Mouse (Mus musculus): Measurements from ENCODE around the gene Kcnj10.

Kcnj10 gene

DNA sequence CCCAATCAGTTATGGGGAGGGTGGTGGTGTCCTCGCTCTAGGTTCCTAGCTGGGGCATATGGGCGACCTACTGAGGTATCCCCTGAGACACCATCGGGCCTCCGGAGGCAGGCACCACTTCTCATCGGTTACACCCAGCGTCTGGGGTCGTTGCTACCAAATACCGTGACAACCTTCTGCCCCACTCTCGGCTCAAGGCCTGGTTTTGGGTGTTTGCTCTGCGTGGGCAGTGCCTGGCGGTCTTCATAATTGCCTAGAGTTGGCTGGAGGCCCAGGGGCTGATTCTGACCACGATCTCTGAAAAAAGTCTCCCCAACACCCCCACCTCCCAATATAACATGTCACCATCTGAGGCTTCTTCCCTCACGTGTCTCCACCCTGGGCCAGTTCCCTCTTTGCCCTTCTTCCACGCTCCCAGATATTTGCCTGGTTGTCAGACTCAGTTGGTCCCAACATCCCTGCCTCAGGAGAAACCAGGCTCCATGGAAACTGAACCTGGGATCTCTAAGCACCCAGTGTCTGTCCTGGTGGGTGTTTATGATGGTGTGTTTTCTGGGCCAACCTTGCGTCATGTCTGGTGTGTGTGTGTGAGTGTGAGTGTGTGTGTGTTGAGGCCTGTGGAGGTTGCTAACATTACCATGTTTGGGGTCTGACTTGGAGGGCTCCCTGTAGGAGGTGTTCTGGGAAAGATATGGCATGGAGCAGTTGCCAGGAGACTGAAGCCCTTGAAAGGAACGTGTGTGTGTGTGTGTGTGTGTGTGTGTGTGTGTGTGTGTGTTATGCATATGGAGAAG lies 28.0 kb upstream of the Kcnj10 start:
- DNase-seq: no peak

DNA sequence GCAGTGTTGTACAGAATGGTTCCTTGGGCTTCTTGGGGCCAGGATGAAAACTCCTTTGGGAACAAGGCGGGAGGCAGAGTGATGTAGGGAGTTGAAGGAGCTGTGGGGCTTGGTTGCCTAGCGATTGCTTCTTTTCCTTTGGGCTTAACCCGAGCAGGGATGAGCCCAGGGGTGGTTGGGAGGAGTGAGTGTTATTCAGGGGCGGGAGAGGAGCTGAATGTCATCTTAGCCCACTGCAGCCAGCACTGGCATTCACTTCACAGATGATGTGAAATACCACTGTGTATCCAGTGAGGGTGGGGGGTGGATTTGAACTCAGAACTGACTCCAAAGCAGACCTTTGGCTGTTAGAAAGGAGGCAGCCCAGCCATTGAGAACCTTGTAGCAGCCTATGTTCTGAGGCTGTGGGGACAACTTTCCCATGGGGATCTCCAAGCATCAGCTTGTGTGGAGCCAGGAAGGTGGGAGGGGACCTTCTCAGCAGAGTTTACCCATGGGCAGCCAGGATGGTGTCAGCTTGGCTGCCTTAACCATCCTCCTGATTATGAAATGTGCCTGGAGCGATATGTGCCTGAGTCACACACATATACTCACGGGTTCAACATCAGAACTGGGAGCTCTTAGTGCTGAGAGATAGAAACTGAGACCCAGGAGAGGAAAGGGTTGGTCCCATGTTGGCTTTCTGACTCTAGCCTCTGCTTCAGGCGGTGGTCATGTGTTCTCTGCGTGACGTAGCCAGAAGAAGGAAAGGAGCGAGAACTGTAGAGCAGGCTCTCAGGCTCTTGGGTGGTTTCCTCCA lies 27.2 kb upstream of the Kcnj10 start:
- DNase-seq: no peak

DNA sequence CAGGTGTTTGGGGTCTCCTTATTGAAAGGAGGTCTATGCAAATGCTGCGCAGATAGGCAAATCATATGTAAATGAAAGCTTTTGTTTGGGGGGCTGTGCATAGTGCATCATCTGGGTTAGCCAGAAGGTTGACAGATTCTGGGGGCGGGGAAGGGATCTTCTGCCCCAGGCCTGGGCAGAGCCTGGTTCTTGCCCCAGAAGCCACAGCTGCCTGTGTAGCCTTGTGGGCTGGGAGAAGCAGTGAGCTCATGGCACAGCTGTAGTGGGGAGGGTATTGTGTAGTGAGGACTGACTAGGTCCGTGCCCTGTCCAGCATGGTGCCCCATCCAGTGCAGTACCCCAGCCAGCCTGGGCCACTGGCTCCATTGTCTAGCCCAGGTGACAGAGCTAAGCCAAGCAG lies 26.1 kb upstream of the Kcnj10 start:
- DNase-seq: no peak

DNA sequence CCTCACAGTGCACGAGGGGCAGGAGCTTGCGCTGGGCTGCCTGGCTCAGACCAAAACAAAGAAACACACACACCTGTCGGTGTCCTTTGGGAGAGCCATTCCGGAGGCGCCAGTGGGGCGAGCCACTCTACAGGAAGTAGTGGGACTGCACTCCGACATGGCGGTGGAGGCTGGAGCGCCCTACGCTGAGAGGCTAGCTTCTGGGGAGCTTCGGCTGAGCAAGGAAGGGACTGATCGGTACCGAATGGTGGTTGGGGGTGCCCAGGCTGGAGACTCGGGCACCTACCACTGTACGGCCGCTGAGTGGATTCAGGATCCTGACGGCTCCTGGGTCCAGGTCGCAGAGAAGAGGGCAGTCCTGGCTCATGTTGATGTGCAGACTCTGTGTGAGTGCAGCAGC lies 23.6 kb upstream of the Kcnj10 start:
- DNase-seq: no peak

DNA sequence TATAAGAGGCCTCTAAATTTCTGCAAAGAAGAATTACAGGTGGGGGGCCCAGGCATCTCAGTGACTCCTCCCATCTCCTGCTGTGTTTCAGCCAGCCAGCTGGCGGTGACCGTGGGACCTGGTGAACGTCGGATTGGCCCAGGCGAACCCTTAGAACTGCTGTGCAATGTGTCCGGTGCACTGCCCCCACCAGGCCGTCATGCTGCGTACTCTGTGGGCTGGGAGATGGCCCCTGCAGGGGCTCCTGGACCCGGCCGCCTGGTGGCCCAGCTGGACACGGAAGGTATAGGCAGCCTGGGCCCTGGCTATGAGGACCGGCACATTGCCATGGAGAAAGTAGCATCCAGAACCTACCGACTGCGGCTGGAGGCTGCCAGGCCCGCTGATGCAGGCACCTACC lies 23.1 kb upstream of the Kcnj10 start:
- no peak for DNase-seq

DNA sequence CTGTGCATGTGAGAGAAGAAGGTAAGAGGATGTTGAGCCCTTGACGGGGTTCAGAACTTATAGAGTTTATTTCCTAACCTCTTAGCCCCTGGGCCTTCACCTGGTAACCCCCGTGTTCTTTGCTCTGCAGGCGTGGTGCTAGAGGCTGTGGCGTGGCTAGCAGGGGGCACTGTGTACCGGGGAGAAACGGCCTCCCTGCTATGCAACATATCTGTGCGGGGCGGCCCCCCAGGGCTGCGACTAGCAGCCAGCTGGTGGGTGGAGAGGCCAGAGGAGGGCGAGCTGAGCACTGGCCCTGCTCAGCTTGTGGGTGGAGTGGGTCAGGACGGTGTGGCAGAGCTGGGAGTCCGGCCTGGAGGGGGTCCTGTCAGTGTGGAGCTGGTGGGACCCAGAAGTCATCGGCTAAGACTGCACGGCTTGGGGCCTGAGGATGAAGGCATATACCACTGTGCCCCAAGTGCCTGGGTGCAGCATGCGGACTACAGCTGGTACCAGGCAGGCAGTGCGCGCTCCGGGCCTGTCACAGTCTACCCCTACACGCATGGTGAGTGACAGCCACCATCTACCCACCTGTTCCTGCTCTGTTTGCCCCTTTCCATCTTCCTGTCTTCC lies 22.5 kb upstream of the Kcnj10 start:
- no peak for DNase-seq

- DNase-seq: no peak
Measured at GRCm38 (mm10) chr1:172319346-172319745, 21.7 kb upstream of the Kcnj10 start.

GRCm38 (mm10) chr1:172319921-172320411 lies 21.0 kb upstream of the Kcnj10 start:
- no peak for DNase-seq

GRCm38 (mm10) chr1:172322725-172323124 lies 18.3 kb upstream of the Kcnj10 start:
- no peak for DNase-seq

- DNase-seq: no peak
Measured at GRCm38 (mm10) chr1:172323298-172323697, 17.7 kb upstream of the Kcnj10 start.

- DNase-seq: no peak
Measured at GRCm38 (mm10) chr1:172323801-172324359, 17.1 kb upstream of the Kcnj10 start.

- peak in 1 of 2 experiments; percentile 33 for DNase-seq
Measured at GRCm38 (mm10) chr1:172324725-172325124, 16.3 kb upstream of the Kcnj10 start.

DNA sequence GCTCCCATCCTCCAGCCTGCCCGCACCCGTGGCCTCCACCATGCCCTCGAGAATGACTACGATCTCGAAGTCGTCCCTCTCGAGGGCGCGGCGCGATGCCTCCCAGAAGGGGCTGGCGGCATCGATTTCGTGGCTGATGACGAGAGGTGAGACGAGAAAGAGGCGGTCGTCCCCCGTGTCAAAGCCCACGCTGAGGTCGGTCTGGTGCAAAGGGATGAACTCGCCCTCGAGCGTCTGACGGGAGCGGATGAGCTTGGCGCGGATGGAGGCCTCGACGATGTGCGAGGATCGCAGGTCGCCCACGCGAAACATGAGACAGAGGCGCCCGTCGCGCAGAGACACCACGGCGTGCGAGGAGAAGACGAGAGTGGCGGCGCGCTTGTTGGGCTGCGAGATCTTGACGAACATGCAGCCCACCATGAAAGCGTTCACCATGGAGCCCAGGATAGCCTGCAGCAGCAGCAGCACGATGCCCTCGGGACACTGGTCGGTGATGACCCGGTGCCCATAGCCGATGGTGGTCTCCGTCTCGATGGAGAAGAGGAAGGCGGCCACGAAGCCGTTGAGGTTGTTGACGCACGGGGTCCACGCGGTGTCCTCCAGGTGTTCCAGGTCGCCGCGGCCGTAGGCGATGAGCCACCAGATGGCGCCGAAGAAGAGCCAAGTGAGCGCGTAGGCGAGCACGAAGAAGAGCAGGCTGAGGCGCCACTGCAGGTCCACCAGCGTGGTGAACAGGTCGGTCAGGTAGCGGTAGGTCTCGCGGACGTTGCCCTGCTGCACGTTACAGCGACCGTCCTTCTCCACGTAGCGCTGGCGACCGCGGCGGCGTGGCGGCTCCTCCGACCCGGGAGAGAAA lies 15.1 kb upstream of the Kcnj10 start:
- DNase-seq: peak; percentile 54 to 55

- DNase-seq: no peak
Measured at GRCm38 (mm10) chr1:172326684-172327083, 14.3 kb upstream of the Kcnj10 start.

- DNase-seq: no peak
Measured at GRCm38 (mm10) chr1:172327206-172328001, 13.6 kb upstream of the Kcnj10 start.

GRCm38 (mm10) chr1:172328041-172328440 lies 13.0 kb upstream of the Kcnj10 start:
- no peak for DNase-seq

GRCm38 (mm10) chr1:172328461-172328860 lies 12.5 kb upstream of the Kcnj10 start:
- DNase-seq: no peak

DNA sequence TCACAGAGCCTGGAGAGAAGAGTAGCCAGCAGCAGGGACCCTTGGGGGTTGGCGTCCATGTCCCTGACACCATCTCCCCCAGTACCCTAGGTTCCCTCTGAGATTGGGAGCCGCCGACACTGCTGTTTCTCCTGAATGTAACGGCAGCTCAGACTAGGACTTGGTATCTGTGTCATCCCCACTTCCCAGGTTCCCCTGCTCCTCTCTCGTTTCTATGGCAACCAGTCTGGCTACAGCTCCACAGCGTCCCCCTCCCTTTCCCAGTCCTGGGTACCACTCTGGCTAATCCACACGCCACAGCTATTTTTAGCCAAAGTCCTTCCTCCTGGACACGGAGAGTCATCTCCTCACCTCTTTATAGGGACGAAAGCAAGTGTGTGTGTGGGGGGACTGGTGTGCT lies 11.9 kb upstream of the Kcnj10 start, which contains the start of gene Kcnj9:
Gene Kcnj9, minus strand, starts transcription at position 188 of the 400 bp plus-strand sequence.
- no peak for DNase-seq

DNA sequence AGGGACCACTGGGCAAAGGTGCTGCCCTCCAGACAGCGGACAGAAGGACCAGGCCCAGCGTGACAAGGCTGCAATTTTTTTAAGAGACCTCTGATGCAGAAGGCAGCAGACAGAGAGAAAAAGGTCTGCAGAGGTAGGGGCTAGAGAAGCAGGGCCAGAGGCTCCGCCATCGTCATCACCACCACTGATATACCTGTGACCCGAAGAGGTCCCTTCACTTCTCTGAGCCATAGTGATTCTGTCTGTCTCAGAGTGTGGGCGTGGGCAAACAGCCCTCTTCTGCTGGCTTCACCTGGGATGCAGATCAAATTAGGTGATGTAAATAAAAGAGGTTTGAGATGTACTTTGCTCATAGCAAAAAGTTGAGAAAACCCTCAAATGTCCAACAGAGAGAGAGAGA lies 11.4 kb upstream of the Kcnj10 start:
- no peak for DNase-seq

- no peak for DNase-seq
Measured at GRCm38 (mm10) chr1:172331422-172331947, 9.5 kb upstream of the Kcnj10 start.

DNA sequence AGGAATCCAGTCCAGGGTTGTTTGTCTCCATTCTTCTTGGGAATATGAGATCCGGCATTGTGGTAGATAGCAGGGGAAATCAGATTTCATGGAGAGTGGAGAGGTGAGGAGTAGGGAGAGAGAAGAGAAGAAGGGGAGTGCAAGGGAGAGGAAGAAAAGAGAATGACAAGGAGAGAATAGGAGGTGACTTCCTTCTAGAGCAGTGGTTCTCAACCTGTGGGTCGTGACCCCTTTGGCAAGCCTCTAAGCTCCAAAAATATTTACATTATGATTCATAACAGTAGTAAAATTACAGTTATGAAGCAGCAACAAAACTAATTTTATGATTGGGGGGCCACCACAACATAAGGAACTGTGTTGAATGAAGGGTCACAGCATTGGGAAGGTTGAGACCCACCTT lies 8.1 kb upstream of the Kcnj10 start:
- DNase-seq: no peak
